Mouse (Mus musculus) myocyte (in vitro differentiated cells): ENCODE measurements around the gene Nt5dc2.

Experiments
- CEBPB ChIP-seq: IDR thresholded peaks from 2 replicates; pipeline ENCODE4 v1.6.1; 2011; ENCODE audit warnings: mild to moderate bottlenecking, moderate library complexity; ENCODE audit not compliant: poor library complexity, insufficient read depth, severe bottlenecking
- E2F4 ChIP-seq: IDR thresholded peaks from one replicate; pipeline ENCODE4 v1.6.1; 2011; ENCODE audit warnings: mild to moderate bottlenecking, control low read depth, moderate library complexity; ENCODE audit not compliant: insufficient read depth
- MAX ChIP-seq: IDR thresholded peaks from one replicate; pipeline ENCODE4 v1.6.1; 2011; ENCODE audit warnings: low read depth, mild to moderate bottlenecking, control low read depth
- MYOD1 ChIP-seq, 3 experiments: IDR thresholded peaks; one replicate each; pipeline ENCODE4 v1.6.1; 2011; ENCODE audit warnings: control low read depth in 2 of 3, low read depth in 2 of 3, mild to moderate bottlenecking in 2 of 3, moderate library complexity in 1 of 3; ENCODE audit not compliant: insufficient read length in 2 of 3, control insufficient read depth in 1 of 3
- MYOG ChIP-seq, 3 experiments: IDR thresholded peaks; one replicate each; pipeline ENCODE4 v1.6.1; 2011; ENCODE audit warnings: control low read depth in 2 of 3, low read depth in 2 of 3, mild to moderate bottlenecking in 2 of 3; ENCODE audit not compliant: insufficient read length in 2 of 3, control insufficient read depth in 1 of 3, insufficient read depth in 1 of 3
- POLR2A ChIP-seq: IDR thresholded peaks from one replicate; pipeline ENCODE4 v1.6.1; 2011; ENCODE audit warnings: low read depth, mild to moderate bottlenecking, control low read depth, moderate library complexity; ENCODE audit not compliant: insufficient read length
- POLR2AphosphoS2 ChIP-seq: IDR thresholded peaks from one replicate; pipeline ENCODE4 v1.6.1; 2011; ENCODE audit warnings: low read depth, control low read depth; ENCODE audit not compliant: insufficient read length
- REST ChIP-seq: IDR thresholded peaks from one replicate; pipeline ENCODE4 v1.6.1; 2011; ENCODE audit warnings: mild to moderate bottlenecking, control low read depth, moderate library complexity; ENCODE audit not compliant: insufficient read depth, insufficient read length
- SRF ChIP-seq: IDR thresholded peaks from one replicate; pipeline ENCODE4 v1.6.1; 2011; ENCODE audit warnings: low read depth; ENCODE audit not compliant: control insufficient read depth, insufficient read length
- TCF12 ChIP-seq: IDR thresholded peaks from one replicate; pipeline ENCODE4 v1.6.1; 2011; ENCODE audit warnings: mild to moderate bottlenecking, control low read depth; ENCODE audit not compliant: poor library complexity, insufficient read depth, severe bottlenecking
- TCF3 ChIP-seq: IDR thresholded peaks from one replicate; pipeline ENCODE4 v1.6.1; 2011; ENCODE audit warnings: low read depth, control low read depth; ENCODE audit not compliant: insufficient read length
- USF1 ChIP-seq: IDR thresholded peaks from one replicate; pipeline ENCODE4 v1.6.1; 2011; ENCODE audit warnings: low read depth, mild to moderate bottlenecking, control low read depth, moderate library complexity

GRCm38 (mm10) chr14:31138219-31138896, 7.5 kb downstream of the Nt5dc2 start:
- TF ChIP-seq USF1 (no peak), TCF3 (no peak), MYOG (IDR thresholded peaks at IDR 0.05; ENCODE audit: control insufficient read depth in 1 of 3, insufficient read depth in 1 of 3, insufficient read length in 2 of 3, low read depth in 2 of 3) (no peak), POLR2A (no peak), MYOD1 (IDR thresholded peaks at IDR 0.05; ENCODE audit: control insufficient read depth in 1 of 3, insufficient read length in 2 of 3, low read depth in 2 of 3) (no peak), TCF12 (no peak), MAX (no peak), E2F4 (no peak), CEBPB (no peak), POLR2AphosphoS2 (no peak), REST (no peak), SRF (no peak)
